Mouse (Mus musculus) heart, postnatal 0 days (tissue): ENCODE measurements at regions not wholly inside any gene's neighbourhood (a gene's known extent, or its start where the extent isn't known, plus 50 kb on each side); places are given as distances from the start of the nearest gene placed in this dataset.

ENCODE experiments used
- ATAC-seq: fragments of 200-750 bp; cut with Nextera tagmentation; 2 replicates; pipeline ENCODE4 v1.8.0; 2017; ENCODE audit warnings: low read depth, moderate number of reproducible peaks, moderate library complexity; ENCODE audit not compliant: insufficient read depth
- DNase-seq: peaks from one replicate; pipeline ENCODE4 v3.0.0-alpha.2; 2016; ENCODE audit warnings: low spot score
- H3K27ac ChIP-seq: fragments of 300-500 bp; sonication (generic); 2 replicates; pipeline ENCODE4 v1.5.1; 2014; ENCODE audit warnings: low read depth, mild to moderate bottlenecking
- H3K27me3 ChIP-seq: fragments of 300-500 bp; sonication (generic); 2 replicates; pipeline ENCODE4 v1.6.1; 2014; ENCODE audit warnings: low read length, mixed read lengths; ENCODE audit not compliant: control insufficient read depth, insufficient read depth
- H3K36me3 ChIP-seq: fragments of 300-500 bp; sonication (generic); replicated peaks from 2 replicates; pipeline ENCODE4 v1.6.1; 2014; ENCODE audit warnings: low read length, mixed read lengths; ENCODE audit not compliant: control insufficient read depth, insufficient read depth
- H3K4me1 ChIP-seq: fragments of 300-500 bp; sonication (generic); 2 replicates; pipeline ENCODE4 v1.6.1; 2014; ENCODE audit warnings: antibody characterized with exemption; ENCODE audit not compliant: control insufficient read depth, insufficient read depth
- H3K4me2 ChIP-seq: fragments of 300-500 bp; sonication (generic); 2 replicates; pipeline ENCODE4 v1.6.1; 2014; ENCODE audit warnings: low read depth, mild to moderate bottlenecking, low read length, moderate library complexity
- H3K4me3 ChIP-seq: fragments of 300-500 bp; sonication (generic); 2 replicates; pipeline ENCODE4 v1.5.1; 2014; ENCODE audit warnings: low read depth, low read length
- H3K9ac ChIP-seq: fragments of 300-500 bp; sonication (generic); replicated peaks from 2 replicates; pipeline ENCODE4 v1.6.1; 2014; ENCODE audit warnings: low read depth, low read length, mixed read lengths
- H3K9me3 ChIP-seq: fragments of 300-500 bp; sonication (generic); replicated peaks from 2 replicates; pipeline ENCODE4 v1.6.1; 2016; ENCODE audit warnings: low read length; ENCODE audit not compliant: control insufficient read depth
- CTCF ChIP-seq: IDR thresholded peaks from 2 replicates; pipeline ENCODE4 v1.5.1; 2016; ENCODE audit warnings: antibody characterized with exemption, control low read depth, low read depth
- EP300 ChIP-seq: IDR thresholded peaks from 2 replicates; pipeline ENCODE4 v1.6.1; 2016; ENCODE audit warnings: antibody characterized with exemption, low read depth
- WGBS: fragments of 180-500 bp; shearing (Covaris S2); extraction: QIAGEN DNeasy Blood & Tissue Kit; methylation state at CpG from one replicate; pipeline ENCODE4 v1.1.7; 2014; 5-methylcytosine and 5-hydroxymethylcytosine counted together

- no peaks in the 10 kb centered on the region for H3K9me3 ChIP-seq
- no peak overlapping the region for H3K4me3 ChIP-seq
- WGBS = 67% methylated on average over 2 of the region's 2 CpGs
- peaks cover 8% of the 10 kb centered on the region; the same call in 1 of the 2 replicates for H3K4me1 ChIP-seq
- no peak overlapping the region for H3K9ac ChIP-seq
- no peaks in the 10 kb centered on the region for H3K36me3 ChIP-seq
- DNase-seq = no peak
- H3K27ac ChIP-seq = no peak overlapping the region
- no peak for ATAC-seq
- H3K4me2 ChIP-seq = no peak overlapping the region
- H3K27me3 ChIP-seq = no peaks in the 10 kb centered on the region
- TF ChIP-seq CTCF (no peak), EP300 (no peak)
These were observed 171.2 kb upstream of the Klf4 start for GRCm38 (mm10) chr4:55703346-55703916.

GRCm38 (mm10) chr4:55701334-55701733 lies 169.1 kb upstream of the Klf4 start:
- H3K9ac ChIP-seq = no peak overlapping the region
- H3K27ac ChIP-seq = no peak overlapping the region
- DNase-seq (no peak), ATAC-seq (no peak)
- TF ChIP-seq EP300 (no peak), CTCF (no peak)
- no peaks in the 10 kb centered on the region for H3K36me3 ChIP-seq
- peaks cover 3% of the 10 kb centered on the region; the same call in 1 of the 2 replicates for H3K4me1 ChIP-seq
- H3K9me3 ChIP-seq = no peaks in the 10 kb centered on the region
- no peaks in the 10 kb centered on the region for H3K27me3 ChIP-seq
- no peak overlapping the region for H3K4me2 ChIP-seq
- H3K4me3 ChIP-seq = no peak overlapping the region
- WGBS = 55% methylated on average over 2 of the region's 2 CpGs

- ATAC-seq (no peak), DNase-seq (no peak)
- no peak overlapping the region for H3K9ac ChIP-seq
- peak overlapping the region; percentile 7; the same call in 1 of the 2 replicates for H3K27ac ChIP-seq
- H3K4me2 ChIP-seq = no peak overlapping the region
- H3K4me3 ChIP-seq = no peak overlapping the region
- H3K27me3 ChIP-seq = no peaks in the 10 kb centered on the region
- TF ChIP-seq CTCF (no peak), EP300 (no peak)
- peaks cover 3% of the 10 kb centered on the region; the same call in 1 of the 2 replicates for H3K4me1 ChIP-seq
- no peaks in the 10 kb centered on the region for H3K9me3 ChIP-seq
- H3K36me3 ChIP-seq = no peaks in the 10 kb centered on the region
- WGBS = 49% methylated on average over 8 of the region's 8 CpGs
These were observed 167.7 kb upstream of the Klf4 start for GRCm38 (mm10) chr4:55699917-55700316.

- no peak overlapping the region for H3K4me2 ChIP-seq
- WGBS = 68% methylated on average over 5 of the region's 5 CpGs
- no peak for ATAC-seq
- H3K27ac ChIP-seq = no peak overlapping the region
- H3K4me3 ChIP-seq = no peak overlapping the region
- H3K27me3 ChIP-seq = no peaks in the 10 kb centered on the region
- H3K36me3 ChIP-seq = no peaks in the 10 kb centered on the region
- no peak for DNase-seq
- no peak overlapping the region for H3K9ac ChIP-seq
- peaks cover 3% of the 10 kb centered on the region; the same call in 1 of the 2 replicates for H3K4me1 ChIP-seq
- no peaks in the 10 kb centered on the region for H3K9me3 ChIP-seq
- no peak for TF ChIP-seq EP300
- no peak for TF ChIP-seq CTCF
These were observed 166.9 kb upstream of the Klf4 start for GRCm38 (mm10) chr4:55699161-55699560.

GRCm38 (mm10) chr4:55697108-55697507 lies 164.8 kb upstream of the Klf4 start:
- no peak overlapping the region for H3K9ac ChIP-seq
- H3K4me3 ChIP-seq = no peak overlapping the region
- H3K9me3 ChIP-seq = no peaks in the 10 kb centered on the region
- no peaks in the 10 kb centered on the region for H3K36me3 ChIP-seq
- no peaks in the 10 kb centered on the region for H3K27me3 ChIP-seq
- no peak for DNase-seq
- 64% methylated on average over 12 of the region's 12 CpGs for WGBS
- TF ChIP-seq CTCF (no peak), EP300 (no peak)
- ATAC-seq = no peak
- H3K4me1 ChIP-seq = peaks cover 3% of the 10 kb centered on the region; the same call in 1 of the 2 replicates
- no peak overlapping the region for H3K27ac ChIP-seq
- H3K4me2 ChIP-seq = no peak overlapping the region

- TF ChIP-seq EP300 (no peak), CTCF (no peak)
- no peaks in the 10 kb centered on the region for H3K9me3 ChIP-seq
- 10% methylated on average over 1 of the region's 1 CpGs for WGBS
- H3K9ac ChIP-seq = no peak overlapping the region
- H3K4me3 ChIP-seq = no peak overlapping the region
- H3K4me2 ChIP-seq = no peak overlapping the region
- no peaks in the 10 kb centered on the region for H3K36me3 ChIP-seq
- H3K27me3 ChIP-seq = no peaks in the 10 kb centered on the region
- ATAC-seq (no peak), DNase-seq (no peak)
- H3K4me1 ChIP-seq = peaks cover 3% of the 10 kb centered on the region; the same call in 1 of the 2 replicates
- H3K27ac ChIP-seq = no peak overlapping the region
These were observed 164.2 kb upstream of the Klf4 start for GRCm38 (mm10) chr4:55696428-55696827.
